ENCODE assay signal across 8 mouse cellular contexts in the genomic region with DNA sequence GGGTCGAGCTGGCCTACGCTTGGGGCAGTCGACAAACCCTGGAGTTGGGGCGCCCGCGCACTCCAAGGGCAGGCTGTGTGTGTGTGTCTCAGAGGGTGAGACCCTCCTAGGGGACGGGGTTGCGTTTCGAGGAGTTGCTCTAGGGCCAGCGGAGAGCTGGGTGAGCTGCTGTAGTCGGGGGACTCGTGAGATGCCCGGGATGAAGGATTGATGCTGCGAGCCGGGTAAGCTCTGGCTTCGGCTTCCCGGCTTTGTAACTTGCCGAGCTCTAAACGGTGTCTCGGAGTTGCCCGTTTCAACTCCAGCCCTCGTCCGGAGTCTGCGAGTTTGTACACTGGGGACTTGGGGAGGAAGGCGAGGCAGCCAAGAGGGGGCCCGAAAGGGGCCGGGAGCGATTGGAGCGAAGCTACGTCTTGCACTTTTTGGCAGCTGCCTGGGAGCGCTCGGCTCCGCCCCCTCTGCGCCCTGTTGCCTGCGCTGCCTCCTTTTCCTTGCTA. TPM values are rescaled to one million over a fixed set of nuclear protein-coding genes. Genes with fewer than 3 reads are reported as not detected.
DNase-seq lines count a peak whose midpoint lies in the region; ATAC-seq lines count a peak whose summit lies in the region.

No protein-coding gene starts in this region.

- under 1% methylated on average over 35 of the region's 35 CpGs for WGBS in hindbrain, embryonic 10.5 days

- ATAC-seq in frontal cortex, adult (ENCODE audit: low TSS enrichment): peak; percentile 58

- no peaks in the 10 kb centered on the region for H3K9me3 ChIP-seq in hindbrain, embryonic 10.5 days

- peak overlapping the region; percentile 98 for H3K27ac ChIP-seq in hindbrain, embryonic 10.5 days

- peak overlapping the region; percentile 99 for H3K4me3 ChIP-seq in hindbrain, embryonic 10.5 days

- H3K4me1 ChIP-seq in hindbrain, embryonic 10.5 days (replicated peaks): peaks cover 17% of the 10 kb centered on the region

- peaks cover 24% of the 10 kb centered on the region for H3K36me3 ChIP-seq in hindbrain, embryonic 10.5 days

- peak; percentile 80 for DNase-seq in MN1 (ENCODE audit: low spot score)
- peak; percentile 34 for DNase-seq in cerebellum, adult 9-10 months
- DNase-seq in hindbrain, embryonic 10.5 days (ENCODE audit: low spot score): peak; percentile 79
- DNase-seq in layer of hippocampus, postnatal 10 days (ENCODE audit: low spot score in 2 of 2): peak; percentile 49 to 68
- peak; percentile 81 for DNase-seq in lung, postnatal 10 days
- DNase-seq in retina, postnatal 1 day: peak; percentile 74
- peak; percentile 75 for DNase-seq in thymus, postnatal 4 days

- H3K27me3 ChIP-seq in hindbrain, embryonic 10.5 days (ENCODE audit: insufficient read depth, poor library complexity, severe bottlenecking): peaks cover 15% of the 10 kb centered on the region

RNA-seq across cellular contexts. Expression of a gene that starts 6.6 kb away (rescaled TPM):
- 17.1 and 19.7 TPM in 2 replicates for polyA plus RNA-seq in hindbrain, embryonic 10.5 days (2016; fragmentation: Nextera tagmentation; extraction: Ambion mirVana)
- 10 to 100 TPM; 26.9 to 31.8 TPM for total RNA-seq in layer of hippocampus, postnatal 10 days (2021)

Comparison
In these comparisons a context has a peak if more than half of its experiments do, and no peak if none do; other contexts are left out.
1. Peak in every context shown above with its lines: DNase-seq, ATAC-seq, H3K4me3 ChIP-seq and H3K27ac ChIP-seq.